Mouse (Mus musculus) midbrain, embryonic 14.5 days (tissue): ENCODE data around the gene Inf2. TPM values are rescaled to one million over a fixed set of nuclear protein-coding genes. Genes with fewer than 3 reads are reported as not detected.
A peak's percentile ranks its signal among the peaks of the same experiment; 100 is the strongest.

Experiments
- ATAC-seq: fragments of 200-750 bp; cut with Nextera tagmentation; 2 replicates; pipeline ENCODE4 v1.8.0; 2017; ENCODE audit warnings: moderate number of reproducible peaks, moderate library complexity; ENCODE audit not compliant: low FRiP score, low TSS enrichment
- DNase-seq: peaks from one replicate; pipeline ENCODE4 v3.0.0-alpha.2; 2015
- H3K27ac ChIP-seq: fragments of 300-500 bp; sonication (generic); replicated peaks from 2 replicates; pipeline ENCODE4 v1.5.1; 2014; ENCODE audit warnings: mild to moderate bottlenecking, low read depth, low read length, moderate library complexity
- H3K27me3 ChIP-seq: fragments of 300-500 bp; sonication (generic); 2 replicates; pipeline ENCODE4 v1.6.1; 2014; ENCODE audit warnings: low read length, control low read depth, mixed read lengths; ENCODE audit not compliant: control insufficient read depth, insufficient read depth
- H3K36me3 ChIP-seq: fragments of 300-500 bp; sonication (generic); 2 replicates; pipeline ENCODE4 v1.6.1; 2014; ENCODE audit warnings: low read length, control low read depth; ENCODE audit not compliant: control insufficient read depth, insufficient read depth
- H3K4me1 ChIP-seq: fragments of 300-500 bp; sonication (generic); 2 replicates; pipeline ENCODE4 v1.6.1; 2014; ENCODE audit warnings: mild to moderate bottlenecking, antibody characterized with exemption, low read length, control low read depth; ENCODE audit not compliant: control insufficient read depth, insufficient read depth
- H3K4me2 ChIP-seq: fragments of 300-500 bp; sonication (generic); 2 replicates; pipeline ENCODE4 v1.6.1; 2014; ENCODE audit warnings: mild to moderate bottlenecking, low read length, moderate library complexity
- H3K4me3 ChIP-seq: fragments of 300-500 bp; sonication (generic); replicated peaks from 2 replicates; pipeline ENCODE4 v1.5.1; 2014; ENCODE audit warnings: low read depth, low read length
- H3K9ac ChIP-seq: fragments of 300-500 bp; sonication (generic); replicated peaks from 2 replicates; pipeline ENCODE4 v1.6.1; 2014; ENCODE audit warnings: mild to moderate bottlenecking, low read length, moderate library complexity
- H3K9me3 ChIP-seq: fragments of 300-500 bp; sonication (generic); 2 replicates; pipeline ENCODE4 v1.6.1; 2016; ENCODE audit warnings: low read length, control low read depth, mixed read lengths; ENCODE audit not compliant: control insufficient read depth
- whole genome bisulfite sequencing: fragments of 180-500 bp; shearing (Covaris S2); extraction: QIAGEN DNeasy Blood & Tissue Kit; methylation state at CpG from one replicate; pipeline ENCODE4 v1.1.7; 2014; 5-methylcytosine and 5-hydroxymethylcytosine counted together
- polyA plus RNA-seq: library from polyadenylated mRNA; unstranded; fragments of >200 nt; fragmentation: Nextera tagmentation; extraction: Ambion mirVana; gene quantifications from 2 replicates; pipeline ENCODE4 v1.2.1, GENCODE M21; 2014

Inf2 gene
- polyA plus RNA-seq, 1 experiment from 2014 or later: 1.6 TPM

GRCm38 (mm10) chr12:112609031-112609430, 20.4 kb downstream of the Inf2 start:
- H3K4me1 ChIP-seq: no peaks in the 10 kb centered on the region
- no peak overlapping the region for H3K4me2 ChIP-seq
- no peaks in the 10 kb centered on the region for H3K27me3 ChIP-seq
- 84% methylated on average over 10 of the region's 10 CpGs for WGBS
- no peak overlapping the region for H3K27ac ChIP-seq
- DNase-seq (no peak), ATAC-seq (no peak)
- no peaks in the 10 kb centered on the region for H3K9me3 ChIP-seq
- no peak overlapping the region for H3K9ac ChIP-seq
- no peak overlapping the region for H3K4me3 ChIP-seq
- no peaks in the 10 kb centered on the region for H3K36me3 ChIP-seq

GRCm38 (mm10) chr12:112616668-112617067, 28.1 kb downstream of the Inf2 start:
- WGBS: 50% methylated on average over 9 of the region's 9 CpGs
- ATAC-seq: no peak

GRCm38 (mm10) chr12:112617184-112617583, 28.6 kb downstream of the Inf2 start:
- DNase-seq (no peak), ATAC-seq (no peak)
- Histone ChIP-seq H3K27me3 (peaks cover 30% of the 10 kb centered on the region; the same call in 1 of the 2 replicates), H3K9ac (no peak overlapping the region), H3K4me1 (0 out of 2 replicates have a peak, but pooled peaks cover 8% of the 10 kb centered on the region), H3K9me3 (no peaks in the 10 kb centered on the region), H3K4me3 (no peak overlapping the region), H3K27ac (no peak overlapping the region), H3K4me2 (no peak overlapping the region), H3K36me3 (no peaks in the 10 kb centered on the region)
- 91% methylated on average over 11 of the region's 11 CpGs for WGBS

More at GRCm38 (mm10) chr12:112616668-112617067, 28.1 kb downstream of the Inf2 start:
- Histone ChIP-seq H3K36me3 (no peaks in the 10 kb centered on the region), H3K27me3 (peaks cover 25% of the 10 kb centered on the region; the same call in 1 of the 2 replicates), H3K4me2 (no peak overlapping the region), H3K27ac (no peak overlapping the region), H3K9ac (no peak overlapping the region), H3K4me1 (0 out of 2 replicates have a peak, but pooled peaks cover 8% of the 10 kb centered on the region), H3K4me3 (no peak overlapping the region), H3K9me3 (no peaks in the 10 kb centered on the region)
- no peak for DNase-seq

- WGBS: 11% methylated on average over 8 of the region's 8 CpGs
These were observed 29.4 kb downstream of the Inf2 start for GRCm38 (mm10) chr12:112617898-112618380.

GRCm38 (mm10) chr12:112618981-112619685, 30.5 kb downstream of the Inf2 start:
- no peak for DNase-seq
- peaks cover 31% of the 10 kb centered on the region; the same call in 1 of the 2 replicates for H3K27me3 ChIP-seq
- peak overlapping the region; percentile 95 for H3K4me2 ChIP-seq
- peak overlapping the region; percentile 47 for H3K4me3 ChIP-seq
- 0 out of 2 replicates have a peak, but pooled peaks cover 8% of the 10 kb centered on the region for H3K4me1 ChIP-seq
- H3K27ac ChIP-seq: no peak overlapping the region
- no peaks in the 10 kb centered on the region for H3K9me3 ChIP-seq
- WGBS: 29% methylated on average over 13 of the region's 13 CpGs
- ATAC-seq: no peak
- H3K36me3 ChIP-seq: no peaks in the 10 kb centered on the region
- H3K9ac ChIP-seq: no peak overlapping the region; the same call in 1 of the 2 replicates

More at GRCm38 (mm10) chr12:112617898-112618380, 29.4 kb downstream of the Inf2 start:
- H3K9ac ChIP-seq: no peak overlapping the region
- H3K4me1 ChIP-seq: 0 out of 2 replicates have a peak, but pooled peaks cover 8% of the 10 kb centered on the region
- H3K4me3 ChIP-seq: no peak overlapping the region
- no peak overlapping the region for H3K4me2 ChIP-seq
- ATAC-seq: peak; percentile 51
- no peak overlapping the region for H3K27ac ChIP-seq
- peak; percentile 77 for DNase-seq
- H3K27me3 ChIP-seq: peaks cover 31% of the 10 kb centered on the region; the same call in 1 of the 2 replicates
- no peaks in the 10 kb centered on the region for H3K9me3 ChIP-seq
- no peaks in the 10 kb centered on the region for H3K36me3 ChIP-seq

- DNase-seq: peak; percentile 75
- 0 out of 2 replicates have a peak, but pooled peaks cover 8% of the 10 kb centered on the region for H3K4me1 ChIP-seq
- H3K27ac ChIP-seq: no peak within 1 kb of the TSS
- ATAC-seq: peak; percentile 60; the same call in 1 of the 2 replicates
- no peaks in the 10 kb centered on the region for H3K36me3 ChIP-seq
- peak within 1 kb of the TSS; percentile 76 for H3K9ac ChIP-seq
- H3K27me3 ChIP-seq: peaks cover 31% of the 10 kb centered on the region; the same call in 1 of the 2 replicates
- H3K9me3 ChIP-seq: no peaks in the 10 kb centered on the region
- H3K4me2 ChIP-seq: peak within 1 kb of the TSS; percentile 95
- peak within 1 kb of the TSS; percentile 47 for H3K4me3 ChIP-seq
- under 1% methylated on average over 56 of the region's 56 CpGs for WGBS
These were observed 31.2 kb downstream of the Inf2 start, which contains the start of gene Adssl1 for GRCm38 (mm10) chr12:112619686-112620353. Adssl1 (plus strand) TSS chr12:112620045.

- peak overlapping the region; percentile 95 for H3K4me2 ChIP-seq
- peak; percentile 28 for DNase-seq
These were observed 31.9 kb downstream of the Inf2 start for GRCm38 (mm10) chr12:112620354-112621061.

GRCm38 (mm10) chr12:112621900-112622299, 33.3 kb downstream of the Inf2 start:
- Histone ChIP-seq H3K4me2 (no peak overlapping the region), H3K27me3 (peaks cover 31% of the 10 kb centered on the region; the same call in 1 of the 2 replicates), H3K4me3 (no peak overlapping the region), H3K9me3 (no peaks in the 10 kb centered on the region), H3K4me1 (0 out of 2 replicates have a peak, but pooled peaks cover 8% of the 10 kb centered on the region), H3K27ac (no peak overlapping the region), H3K9ac (no peak overlapping the region), H3K36me3 (no peaks in the 10 kb centered on the region)
- 83% methylated on average over 3 of the region's 3 CpGs for WGBS
- ATAC-seq (no peak), DNase-seq (no peak)

More at GRCm38 (mm10) chr12:112620354-112621061, 31.9 kb downstream of the Inf2 start:
- Histone ChIP-seq H3K9me3 (no peaks in the 10 kb centered on the region), H3K36me3 (no peaks in the 10 kb centered on the region), H3K4me1 (0 out of 2 replicates have a peak, but pooled peaks cover 8% of the 10 kb centered on the region), H3K27me3 (peaks cover 31% of the 10 kb centered on the region; the same call in 1 of the 2 replicates), H3K9ac (peak overlapping the region; percentile 76), H3K27ac (no peak overlapping the region), H3K4me3 (peak overlapping the region; percentile 47)
- no peak for ATAC-seq
- WGBS: 12% methylated on average over 16 of the region's 16 CpGs
